Mouse (Mus musculus) liver, embryonic 14.5 days (tissue): Measurements from ENCODE around the gene Qars.

Experiments used
- CTCF ChIP-seq: IDR thresholded peaks from 2 replicates; pipeline ENCODE4 v1.5.1; 2016; ENCODE audit warnings: antibody characterized with exemption, low read depth, control low read depth
- EP300 ChIP-seq: IDR thresholded peaks from 2 replicates; pipeline ENCODE4 v1.6.1; 2016; ENCODE audit warnings: antibody characterized with exemption, low read depth

- no peak for TF ChIP-seq CTCF
- TF ChIP-seq EP300 = no peak
Measured at GRCm38 (mm10) chr9:108462192-108462591, 45.3 kb upstream of the Qars start.
